13 mouse cellular contexts compared by ENCODE assay signal in the genomic region with DNA sequence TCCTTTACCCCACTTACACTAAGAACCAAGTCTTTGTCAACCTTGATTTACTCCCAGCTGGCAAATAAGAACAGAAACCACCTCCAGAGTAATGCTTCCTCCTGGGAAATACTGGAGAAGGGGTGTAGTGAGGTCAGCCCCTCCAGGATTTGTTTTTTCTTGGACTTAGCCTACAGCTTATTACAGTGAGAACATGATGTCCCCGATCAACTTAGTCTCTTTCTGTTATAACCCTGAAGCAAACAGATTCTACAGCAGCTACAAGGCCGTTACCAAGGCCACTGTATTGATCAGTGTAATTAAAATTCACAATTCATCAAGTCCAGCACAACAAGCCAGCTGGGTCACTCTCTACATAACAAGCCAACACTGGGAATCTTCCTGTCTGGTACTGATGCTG. TPM values are rescaled to one million over a fixed set of nuclear protein-coding genes. Genes with fewer than 3 reads are reported as not detected.
DNase-seq lines count a peak whose midpoint lies in the region; ATAC-seq lines count a peak whose summit lies in the region.
"Had no signal": no experiment of that assay in that cellular context is flagged by ENCODE, and none has a peak within 500 bp of the region (broad histone marks: within the 10 kb centered on the region; RNA-seq: fewer than 3 reads in every experiment).

No protein-coding gene starts in this region.

- no peaks in the 10 kb centered on the region for H3K9me3 ChIP-seq in kidney, embryonic 14.5 days (ENCODE audit: control insufficient read depth, low read length)
- H3K9me3 ChIP-seq: limb, embryonic 13.5 days; stomach, embryonic 15.5 days had no signal

- no peaks in the 10 kb centered on the region for H3K27me3 ChIP-seq in kidney, embryonic 14.5 days (ENCODE audit: control insufficient read depth, insufficient read depth, low read length)
- H3K27me3 ChIP-seq: limb, embryonic 13.5 days; stomach, embryonic 15.5 days had no signal

- ATAC-seq in kidney, embryonic 14.5 days (ENCODE audit: low FRiP score, low TSS enrichment) = no peak

- H3K36me3 ChIP-seq in kidney, embryonic 14.5 days (ENCODE audit: control insufficient read depth, insufficient read depth, low read length) = no peaks in the 10 kb centered on the region; the same call in 1 of the 2 replicates
- H3K36me3 ChIP-seq: limb, embryonic 13.5 days; stomach, embryonic 15.5 days had no signal

- no peak overlapping the region for H3K27ac ChIP-seq in kidney, embryonic 14.5 days (ENCODE audit: low read depth, low read length)
- H3K27ac ChIP-seq: limb, embryonic 13.5 days; stomach, embryonic 15.5 days had no signal

- H3K4me1 ChIP-seq in kidney, embryonic 14.5 days (ENCODE audit: control insufficient read depth, insufficient read depth, low read length) = peaks cover 18% of the 10 kb centered on the region

- H3K4me2 ChIP-seq in kidney, embryonic 14.5 days (replicated peaks; ENCODE audit: low read depth, low read length) = no peak overlapping the region
- H3K4me2 ChIP-seq: limb, embryonic 13.5 days; stomach, embryonic 15.5 days had no signal

- peak; percentile 32 for DNase-seq in cerebellum, adult 9-11 months
- no peak for DNase-seq in cerebellum, postnatal 10 days
- peak; percentile 30 for DNase-seq in kidney, adult 9 months
- DNase-seq in testis, postnatal 14 days (ENCODE audit: low spot score) = peak; percentile 39
- no peak for DNase-seq in testis, postnatal 10 days (ENCODE audit: low spot score)
- DNase-seq in urinary bladder, postnatal 10 days (ENCODE audit: low spot score) = no peak
- DNase-seq in spleen, adult 18-20 months = no peak
- DNase-seq: kidney, postnatal 4 days had no signal

- no peak overlapping the region for H3K9ac ChIP-seq in kidney, embryonic 14.5 days (ENCODE audit: low read depth, low read length)
- H3K9ac ChIP-seq: limb, embryonic 13.5 days; stomach, embryonic 15.5 days had no signal

- no peak overlapping the region for H3K4me3 ChIP-seq in kidney, embryonic 14.5 days (ENCODE audit: low read length)
- H3K4me3 ChIP-seq: limb, embryonic 13.5 days; stomach, embryonic 15.5 days had no signal

- WGBS in kidney, embryonic 14.5 days = 89% methylated on average over 2 of the region's 2 CpGs

RNA-seq across cellular contexts. Expression of a gene that starts 6.0 kb away (rescaled TPM):
- polyA plus RNA-seq in kidney, embryonic 14.5 days (2014; fragmentation: Nextera tagmentation; extraction: Ambion mirVana) = 73.8 and 119 TPM in 2 replicates

RNA-seq across cellular contexts. Expression of a gene that starts 58.9 kb away (rescaled TPM):
- polyA plus RNA-seq in kidney, embryonic 14.5 days (2014; fragmentation: Nextera tagmentation; extraction: Ambion mirVana) = 33.3 and 55.0 TPM in 2 replicates

RNA-seq across cellular contexts. Expression of a gene that starts 59.2 kb away (rescaled TPM):
- polyA plus RNA-seq in kidney, embryonic 14.5 days (2014; fragmentation: Nextera tagmentation; extraction: Ambion mirVana) = not detected in 2 replicates
- polyA plus RNA-seq: C2C12; embryonic facial prominence, embryonic 11.5 days; limb, embryonic 13.5 days; stomach, embryonic 15.5 days had no signal

Comparison
In these comparisons a context has a peak if more than half of its experiments do, and no peak if none do; other contexts are left out.
1. DNase-seq: peak in cerebellum, adult 9-11 months (single experiment), kidney, adult 9 months (single experiment) and testis, postnatal 14 days (single experiment); none in cerebellum, postnatal 10 days (0 of 2), testis, postnatal 10 days (single experiment), urinary bladder, postnatal 10 days (single experiment) and spleen, adult 18-20 months (0 of 2).